Mouse (Mus musculus): ENCODE results near the gene Mbnl2. TPM values are rescaled to one million over a fixed set of nuclear protein-coding genes. Genes with fewer than 3 reads are reported as not detected.

Gene Mbnl2
- total RNA-seq, 2 experiments from 2014 or later, result 312 to 318 TPM

DNA sequence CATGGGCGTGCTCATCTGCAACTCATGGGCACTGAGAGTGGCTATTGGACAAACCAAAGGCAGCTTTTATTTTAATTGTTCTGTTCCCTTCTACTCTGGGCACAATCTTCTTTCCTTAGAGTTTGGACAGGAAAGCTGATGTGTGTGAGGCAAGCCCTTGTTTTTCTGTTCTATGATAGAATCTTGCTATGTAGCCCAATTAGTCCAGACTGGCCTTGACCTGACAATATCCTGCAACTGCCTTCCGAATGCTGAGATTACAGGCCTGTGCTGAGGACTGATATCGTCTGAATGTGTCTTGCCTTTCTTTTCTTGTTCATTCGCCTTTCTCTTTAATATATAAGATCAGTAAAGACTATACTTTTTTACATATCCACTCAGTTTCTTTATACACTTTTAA lies 4.8 kb upstream of the Mbnl2 start:
- intact Hi-C loops (cut with DNase I), result no loop called here
- no peak for DNase-seq

DNA sequence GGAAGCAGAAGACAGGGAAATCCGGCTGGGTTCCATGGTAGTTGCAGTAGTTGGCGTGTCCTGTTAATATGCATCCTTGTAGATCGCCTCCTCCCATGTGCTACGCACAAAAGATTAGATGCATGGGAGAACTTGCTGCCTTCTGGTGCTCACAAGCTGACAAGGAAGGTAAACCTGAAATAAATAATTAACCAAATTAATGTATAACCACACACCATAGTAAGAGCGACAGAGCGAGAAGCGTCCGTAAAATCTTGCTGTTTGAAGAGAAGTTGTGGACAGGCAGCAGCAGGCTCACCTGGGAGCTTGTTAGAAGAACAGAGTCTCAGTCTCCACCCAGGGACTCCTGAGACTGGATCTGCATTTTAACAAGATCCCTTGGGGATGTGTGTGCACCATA lies 4.4 kb upstream of the Mbnl2 start:
- no peak for DNase-seq
- intact Hi-C loops (cut with DNase I), result no loop called here

DNA sequence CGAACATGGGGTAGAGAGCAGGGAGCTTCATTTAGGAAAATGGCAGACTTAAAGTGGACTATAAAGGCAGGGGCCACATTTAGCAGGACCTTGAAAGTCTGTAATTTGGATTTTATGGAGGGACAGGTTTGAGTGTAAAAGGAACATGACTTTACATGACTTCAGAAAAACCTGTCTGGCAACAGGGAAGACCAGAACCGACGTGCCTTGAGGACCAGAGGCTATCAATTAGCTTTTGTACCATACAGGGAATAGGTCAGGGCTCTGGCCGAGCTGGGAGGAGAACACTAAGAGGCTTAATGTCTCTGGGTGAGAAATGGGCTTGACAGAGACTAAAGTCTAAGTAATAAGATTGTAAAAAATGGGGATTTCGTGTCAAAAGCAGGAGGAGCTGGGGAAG lies 1.7 kb upstream of the Mbnl2 start:
- DNase-seq, result no peak
- intact Hi-C loops (cut with DNase I), result no loop called here

DNA sequence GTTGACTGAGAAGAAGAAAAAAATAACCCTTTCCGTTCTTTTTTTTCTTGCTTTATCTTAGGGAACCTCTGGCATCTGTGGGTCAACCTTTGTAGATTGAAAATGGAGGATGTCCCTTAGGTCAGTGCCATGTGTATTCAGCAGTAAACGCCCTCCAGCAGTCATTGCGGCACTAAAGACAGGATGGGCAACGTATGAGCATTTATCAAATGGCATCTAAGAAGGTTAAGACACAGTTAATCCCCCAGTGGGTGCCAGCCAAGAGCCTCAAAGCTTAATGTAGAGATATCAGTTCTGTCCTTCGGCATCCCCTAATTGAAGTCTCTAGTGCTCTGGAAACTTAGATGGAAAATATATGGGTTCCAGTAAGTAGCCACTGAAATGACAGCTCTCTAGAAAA lies 723 bp upstream of the Mbnl2 start:
- DNase-seq, result no peak
- intact Hi-C loops (cut with DNase I), result no loop called here

DNA sequence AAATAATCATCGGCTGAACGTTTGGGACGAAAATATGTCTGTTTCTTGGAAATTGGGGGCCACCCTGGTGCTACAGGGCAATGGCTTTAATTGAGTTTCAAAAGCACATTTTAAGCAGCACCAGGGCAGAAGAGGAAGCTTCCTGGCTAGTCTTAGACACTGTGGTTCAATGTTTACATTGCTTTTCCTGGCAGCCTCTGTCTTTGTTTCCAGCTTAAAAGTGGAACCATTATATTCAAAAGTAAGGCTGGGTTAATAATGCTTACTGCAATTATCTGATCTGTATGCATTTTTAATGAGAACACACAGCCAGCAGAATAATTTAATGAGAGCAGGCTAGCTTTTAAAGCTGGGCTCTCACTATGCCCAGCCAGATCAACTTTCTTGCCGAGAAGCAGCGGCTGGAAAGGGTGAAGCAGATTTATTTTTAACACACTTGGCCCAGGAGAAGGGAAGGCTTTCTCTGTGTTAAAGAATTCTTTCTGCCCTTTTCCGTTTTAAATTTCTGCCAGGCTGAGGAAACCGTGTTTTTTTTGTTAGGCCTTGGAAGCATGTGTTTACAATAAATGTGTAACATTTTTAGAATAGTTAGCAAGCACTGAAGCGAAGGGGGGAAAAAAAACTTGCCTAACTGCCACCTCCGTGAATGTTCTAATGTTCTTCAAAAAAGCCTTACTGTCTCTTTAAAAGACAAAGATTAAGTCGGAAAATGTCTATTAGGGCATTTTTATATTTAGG lies 1.0 kb downstream of the Mbnl2 start:
- intact Hi-C loops (cut with DNase I), result loop anchor here (2.0 kb wide), 1 partner anchor 60 kb away; no protein-coding TSS in a partner anchor
- DNase-seq, result no peak

DNA sequence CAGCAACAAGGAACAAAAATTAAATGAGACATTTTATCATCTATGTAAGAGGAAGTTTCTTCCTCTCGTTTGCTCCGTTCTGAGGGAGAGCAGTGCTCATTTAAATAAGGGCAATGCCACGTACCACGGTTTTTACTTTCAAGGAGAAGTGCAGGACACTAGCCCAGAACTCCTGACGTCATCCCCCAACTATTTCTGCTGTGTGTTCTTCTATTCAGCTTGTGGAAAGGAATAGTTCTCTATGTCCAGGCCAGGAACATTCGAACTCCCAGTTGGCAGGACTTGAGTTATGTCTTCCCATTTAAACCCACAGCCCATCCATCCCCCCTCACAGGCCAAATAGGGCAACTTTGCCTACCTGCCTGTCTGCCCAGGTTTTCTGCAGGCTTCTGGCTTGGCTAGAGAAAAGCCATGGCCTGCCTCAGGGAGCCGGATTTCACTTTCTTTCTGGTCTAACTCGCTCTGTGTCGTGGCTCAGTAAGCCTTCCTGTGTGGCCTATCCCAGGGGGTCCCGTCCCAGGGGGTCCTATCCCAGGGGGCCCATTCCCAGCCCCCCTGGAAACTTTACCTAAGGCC lies 1.7 kb downstream of the Mbnl2 start:
- peak; percentile 47 to 67 for DNase-seq
- intact Hi-C loops (cut with DNase I), result loop anchor here (2.0 kb wide), 1 partner anchor 60 kb away; no protein-coding TSS in a partner anchor

DNA sequence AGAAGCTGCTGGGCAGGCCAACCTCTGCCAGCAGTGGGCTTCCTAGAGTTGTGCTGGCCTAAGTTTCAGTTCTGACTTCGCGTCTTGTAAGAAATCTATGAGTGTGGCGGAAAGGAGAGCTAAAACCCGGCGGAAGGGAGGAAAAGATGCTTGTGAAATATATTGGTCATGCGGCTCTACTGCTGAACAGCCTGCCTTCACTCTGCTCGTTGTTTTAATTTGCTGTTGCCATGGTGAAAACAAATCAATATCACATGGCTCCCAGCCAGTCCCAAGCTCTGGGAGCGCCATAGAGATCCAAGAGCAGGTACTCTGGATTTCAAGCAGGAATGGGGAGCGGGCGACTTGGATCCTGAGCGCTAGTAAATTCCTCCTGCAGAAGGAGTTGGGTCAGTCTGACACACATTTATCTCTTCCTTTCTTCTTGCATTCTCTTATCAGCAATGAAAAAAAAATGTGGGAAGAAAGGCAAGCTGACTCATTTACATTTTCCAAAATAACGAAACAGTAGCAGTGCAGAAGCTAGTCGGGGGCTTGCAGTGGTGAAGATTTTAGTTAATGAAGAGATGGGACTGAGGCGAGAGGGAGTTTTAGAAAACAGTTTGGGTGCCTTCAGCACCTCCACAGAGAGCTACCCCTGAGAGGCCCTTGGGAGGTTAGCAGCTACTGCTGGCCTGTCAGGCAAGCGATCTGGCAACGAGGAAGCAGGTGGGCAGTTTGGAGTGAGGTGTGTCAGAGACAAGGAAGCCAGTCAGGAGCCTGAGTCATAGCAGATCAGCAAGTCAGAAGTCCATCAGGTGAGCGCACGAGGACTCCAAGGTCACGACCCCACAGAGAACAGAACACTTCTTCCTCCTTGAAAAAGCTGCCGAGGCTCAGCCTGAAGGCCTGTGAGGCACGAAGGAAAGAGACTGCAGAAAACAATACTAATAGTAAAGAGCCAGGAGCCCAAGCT lies 3.1 kb downstream of the Mbnl2 start:
- peak in 1 of 2 experiments; percentile 31 for DNase-seq

DNA sequence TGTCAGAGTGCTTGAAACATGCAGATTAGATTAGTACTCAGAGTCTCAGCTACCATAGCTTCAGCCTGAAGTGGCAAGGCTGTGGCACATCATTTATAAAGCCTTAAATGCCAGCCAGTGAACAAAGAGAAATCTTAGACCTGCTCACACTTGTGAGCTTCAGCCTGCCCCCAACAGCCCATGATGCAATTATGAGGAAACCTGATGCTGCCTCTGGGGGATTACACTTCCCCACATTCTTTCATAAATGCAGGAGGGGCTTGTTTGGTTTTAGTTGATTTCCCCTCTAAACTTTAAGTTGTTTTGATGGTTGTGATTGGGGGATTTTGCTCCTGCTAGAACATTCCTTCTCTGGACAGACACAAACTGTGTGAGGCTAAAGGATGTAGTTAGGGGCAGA lies 4.7 kb downstream of the Mbnl2 start:
- peak in 1 of 2 experiments; percentile 28 for DNase-seq

More for the DNA sequence above, 3.1 kb downstream of the Mbnl2 start:
- intact Hi-C loops (cut with DNase I), result no loop called here

DNA sequence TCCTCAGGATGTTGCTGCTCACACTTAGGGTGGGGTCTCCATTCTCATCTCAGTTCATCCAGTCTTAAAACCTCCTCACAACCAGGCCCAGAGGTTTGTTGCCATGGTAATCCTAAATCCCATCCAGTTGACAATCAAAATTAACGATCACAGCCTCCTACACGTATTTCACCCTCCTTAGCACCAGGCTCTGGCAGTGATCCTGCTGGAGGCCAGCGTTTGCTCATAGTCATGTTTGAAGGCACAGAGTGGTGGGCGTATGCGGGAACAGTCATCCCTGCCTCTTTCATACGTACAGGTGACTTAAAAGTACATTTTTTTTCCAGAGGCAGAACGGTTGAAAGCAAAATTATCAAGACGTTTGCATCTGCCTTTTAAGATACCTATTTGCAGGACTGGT lies 8.3 kb downstream of the Mbnl2 start:
- intact Hi-C loops (cut with DNase I), result no loop called here
- DNase-seq, result no peak

More for the DNA sequence above, 4.7 kb downstream of the Mbnl2 start:
- intact Hi-C loops (cut with DNase I), result loop anchor here (1.0 kb wide), 1 partner anchor 16 kb away; no protein-coding TSS in a partner anchor

DNA sequence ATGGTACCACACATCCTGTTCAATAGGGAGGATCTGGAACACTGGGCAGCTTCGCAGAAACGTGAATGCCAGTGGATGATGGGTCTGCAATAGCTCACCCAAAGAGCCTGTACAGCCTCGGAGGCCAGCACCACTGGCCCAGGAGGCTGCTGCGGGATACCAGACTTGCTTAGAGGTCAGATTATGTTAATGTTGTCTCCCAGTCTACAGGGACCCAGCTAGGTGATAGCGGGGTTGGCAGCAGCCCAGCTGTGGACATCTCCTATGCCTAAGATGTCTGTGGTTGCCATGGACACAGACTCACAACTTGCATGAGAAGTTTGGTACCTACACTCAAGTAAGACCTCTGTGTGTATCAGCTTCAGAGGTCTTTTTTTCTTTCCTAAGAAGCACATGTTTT lies 9.0 kb downstream of the Mbnl2 start:
- intact Hi-C loops (cut with DNase I), result no loop called here

DNA sequence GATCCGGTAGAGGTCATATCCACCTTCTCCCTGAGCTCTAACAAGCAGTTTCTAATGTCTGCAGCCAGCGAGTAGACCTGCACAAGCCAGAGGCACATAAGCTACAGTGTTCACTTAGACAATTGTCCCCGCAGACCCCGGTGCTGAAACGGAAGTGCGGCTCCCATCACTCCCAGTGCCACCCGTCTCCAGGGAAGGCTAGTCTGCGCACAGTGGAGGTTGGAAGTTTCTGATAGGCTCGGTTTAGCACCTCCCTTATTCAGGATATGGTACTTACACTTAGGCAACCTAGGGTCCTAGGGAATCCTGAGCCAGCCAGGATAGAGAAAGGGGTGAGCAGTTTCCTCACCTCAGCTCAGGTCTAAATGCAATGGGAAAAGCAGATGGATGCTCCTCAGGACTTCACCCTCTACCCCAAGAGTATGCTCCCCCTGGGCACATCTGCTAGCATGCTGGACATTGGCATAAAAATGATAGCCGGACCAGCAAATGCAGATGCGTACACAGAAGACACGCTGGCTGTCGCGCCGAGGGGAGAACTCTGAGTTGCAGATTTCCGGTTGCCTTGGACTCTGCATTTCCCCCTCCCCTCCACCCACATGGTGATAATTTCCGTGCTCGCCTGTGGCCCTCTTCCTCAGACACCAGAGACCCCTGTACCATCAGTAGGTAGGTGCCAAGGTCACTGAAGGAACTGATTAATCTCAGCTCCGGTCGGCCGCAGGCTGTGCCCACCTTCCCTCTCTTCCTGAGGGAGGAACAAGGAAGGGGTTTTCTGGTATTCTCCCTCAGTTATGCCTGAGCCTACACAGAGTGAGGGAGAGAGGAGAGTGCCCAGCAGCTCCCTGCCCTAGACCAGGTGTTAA lies 11.9 kb downstream of the Mbnl2 start:
- intact Hi-C loops (cut with DNase I), result no loop called here
- DNase-seq, result no peak

More for the DNA sequence above, 9.0 kb downstream of the Mbnl2 start:
- no peak for DNase-seq

DNA sequence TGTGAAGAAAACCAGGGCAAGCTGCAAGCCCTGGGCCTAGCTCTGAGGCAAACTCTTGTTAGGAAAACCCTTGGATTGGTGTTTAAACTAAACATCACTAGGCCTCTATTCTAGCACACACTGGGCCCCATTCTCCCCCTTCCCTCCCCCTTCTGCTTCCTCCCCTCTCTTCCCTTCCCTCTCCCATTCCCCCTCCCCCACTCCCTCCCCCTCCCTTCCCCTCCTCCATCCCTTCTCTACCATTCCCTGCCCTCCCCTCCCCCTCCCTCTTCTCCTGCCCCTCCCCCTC lies 12.5 kb downstream of the Mbnl2 start:
- no peak for DNase-seq
- intact Hi-C loops (cut with DNase I), result no loop called here

DNA sequence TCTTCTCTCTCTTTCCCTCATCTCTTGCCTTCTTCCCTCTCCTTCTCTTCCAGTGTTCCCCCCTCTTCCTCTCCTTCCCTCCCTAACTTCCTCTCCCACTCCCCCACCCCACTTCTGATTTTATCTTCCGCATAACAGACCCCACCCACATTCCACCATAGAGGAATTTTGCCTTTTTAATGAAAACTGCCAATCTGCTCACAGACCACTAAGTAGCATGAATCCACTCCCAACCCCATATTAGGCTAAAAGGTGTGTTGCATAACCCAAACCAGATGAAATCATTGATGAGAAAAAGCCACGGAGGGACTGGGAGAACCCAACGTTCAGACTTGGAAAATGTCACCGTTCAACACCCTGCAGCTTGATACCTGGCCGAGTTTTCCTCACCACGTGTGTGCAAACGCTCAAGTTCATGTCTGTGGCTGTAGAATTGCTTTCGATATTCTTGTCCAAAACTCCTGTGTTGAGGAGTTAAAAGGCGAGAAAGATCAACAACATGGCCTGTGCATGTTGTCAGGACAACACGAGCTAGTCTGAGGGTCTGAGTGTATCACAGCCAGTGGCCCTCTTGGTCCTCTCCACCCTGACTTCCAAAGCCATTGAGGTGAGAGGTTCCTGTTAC lies 13.0 kb downstream of the Mbnl2 start:
- intact Hi-C loops (cut with DNase I), result no loop called here

DNA sequence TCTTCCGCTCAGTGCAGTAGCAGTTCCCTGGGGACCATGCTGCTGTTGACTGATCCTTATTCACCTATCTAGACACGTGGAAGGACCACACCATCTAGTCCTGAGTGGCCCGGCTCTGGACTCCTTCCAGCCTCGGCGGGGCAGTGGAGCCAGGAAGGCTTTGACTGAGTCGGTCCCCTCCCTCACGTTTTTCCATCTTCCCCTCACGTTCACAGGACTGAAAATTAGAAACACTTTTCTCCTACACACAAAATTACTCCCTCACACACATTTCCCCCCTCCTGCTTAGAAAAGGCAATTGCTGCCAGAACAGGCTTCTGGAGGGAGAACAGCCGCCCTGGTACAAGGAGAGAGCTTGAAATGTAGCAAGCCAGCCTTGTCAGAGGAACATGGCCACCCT lies 13.6 kb downstream of the Mbnl2 start:
- peak in 1 of 2 experiments; percentile 44 for DNase-seq
- intact Hi-C loops (cut with DNase I), result no loop called here

More for the DNA sequence above, 13.0 kb downstream of the Mbnl2 start:
- DNase-seq, result no peak

DNA sequence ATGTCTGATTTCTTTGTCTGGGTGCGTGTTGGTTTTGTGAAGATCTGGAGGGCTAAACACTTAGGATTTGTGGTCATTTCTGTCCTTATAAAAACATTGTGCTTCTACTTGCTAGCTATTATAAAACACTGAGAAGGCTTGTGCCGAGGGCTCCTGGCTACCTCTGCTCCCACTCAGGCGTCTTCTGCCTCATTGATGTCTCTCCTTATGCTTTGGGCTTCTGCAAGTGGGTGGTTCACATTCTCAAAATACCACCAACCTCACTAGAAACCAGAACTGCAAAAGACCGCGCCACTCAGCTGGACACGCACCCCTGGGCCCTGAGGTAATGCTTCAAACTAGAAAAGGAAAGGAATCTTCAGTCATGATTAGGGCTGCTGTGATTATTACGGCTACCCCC lies 14.1 kb downstream of the Mbnl2 start:
- intact Hi-C loops (cut with DNase I), result no loop called here
- no peak for DNase-seq

DNA sequence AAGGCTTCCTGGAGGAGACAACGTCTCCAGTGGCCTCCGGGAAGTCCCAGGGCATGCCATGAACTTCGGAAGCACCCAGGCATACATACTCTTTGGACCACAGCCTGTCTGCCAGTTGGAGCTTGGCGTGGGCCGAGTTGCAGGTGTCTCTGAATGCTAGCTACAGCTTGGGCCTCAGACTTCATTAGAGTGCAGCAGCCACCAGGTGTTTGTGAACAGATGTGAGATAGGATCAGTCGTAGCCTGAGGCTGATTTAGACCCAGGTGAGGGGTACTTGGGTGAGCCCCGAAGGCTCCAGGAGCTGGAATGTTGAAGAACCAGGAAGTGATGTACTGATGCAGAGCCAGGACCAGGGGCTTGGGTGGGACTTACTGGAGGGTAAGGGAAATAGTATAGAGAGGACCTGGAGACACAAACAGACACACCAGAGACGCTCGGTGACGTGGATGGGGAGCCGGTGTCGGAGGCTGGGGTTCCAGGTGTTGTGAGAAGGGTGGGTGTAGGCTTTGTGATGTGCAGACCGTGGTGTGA lies 15.8 kb downstream of the Mbnl2 start:
- no peak for DNase-seq
- intact Hi-C loops (cut with DNase I), result no loop called here

DNA sequence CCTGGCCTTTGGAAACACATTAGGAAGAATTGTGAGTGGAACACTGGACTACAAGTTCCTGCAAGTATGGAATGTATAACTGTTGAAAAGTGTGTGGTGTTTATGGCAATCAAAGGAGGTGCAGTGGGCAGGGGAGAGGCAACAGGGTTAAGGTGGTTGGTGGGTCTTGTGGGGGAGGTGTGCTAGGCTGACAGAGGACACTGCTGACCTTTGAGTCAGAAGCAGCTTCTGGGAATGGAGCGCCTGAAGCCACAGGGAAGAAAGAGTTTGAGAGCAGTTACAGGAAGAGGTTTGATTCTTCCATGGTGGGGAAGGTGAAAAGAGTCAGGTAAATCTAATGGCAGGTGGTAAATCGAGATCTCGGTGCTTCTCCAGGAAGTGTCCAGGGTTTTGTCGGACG lies 16.7 kb downstream of the Mbnl2 start:
- intact Hi-C loops (cut with DNase I), result no loop called here
- no peak for DNase-seq

DNA sequence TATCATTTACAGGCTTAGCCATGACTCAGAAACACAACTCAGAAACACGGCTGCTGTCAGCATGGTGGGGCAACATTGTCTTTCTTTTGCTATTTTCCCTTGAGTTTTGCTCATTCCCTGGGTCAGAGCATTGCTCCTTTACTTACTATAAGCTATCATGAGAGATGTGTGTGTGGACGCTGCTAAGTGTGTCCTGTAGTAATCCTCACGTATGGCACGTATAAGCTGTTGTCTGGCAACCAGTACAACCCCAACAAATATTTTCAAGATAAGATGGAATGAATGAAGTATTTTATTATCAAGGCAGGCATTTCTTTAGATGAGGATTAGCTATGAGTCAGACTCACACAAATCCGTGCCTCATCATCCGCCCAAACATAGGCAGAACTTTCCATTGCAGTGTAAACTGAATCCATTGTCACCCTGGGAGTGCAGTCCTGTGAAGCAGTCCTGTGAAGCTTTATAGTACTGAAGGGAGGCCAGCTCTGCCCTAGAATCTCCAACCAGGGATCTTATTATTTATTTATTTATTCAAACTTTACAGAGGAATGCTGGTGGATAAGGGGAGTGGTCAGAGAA lies 17.2 kb downstream of the Mbnl2 start:
- intact Hi-C loops (cut with DNase I), result no loop called here
- no peak for DNase-seq

DNA sequence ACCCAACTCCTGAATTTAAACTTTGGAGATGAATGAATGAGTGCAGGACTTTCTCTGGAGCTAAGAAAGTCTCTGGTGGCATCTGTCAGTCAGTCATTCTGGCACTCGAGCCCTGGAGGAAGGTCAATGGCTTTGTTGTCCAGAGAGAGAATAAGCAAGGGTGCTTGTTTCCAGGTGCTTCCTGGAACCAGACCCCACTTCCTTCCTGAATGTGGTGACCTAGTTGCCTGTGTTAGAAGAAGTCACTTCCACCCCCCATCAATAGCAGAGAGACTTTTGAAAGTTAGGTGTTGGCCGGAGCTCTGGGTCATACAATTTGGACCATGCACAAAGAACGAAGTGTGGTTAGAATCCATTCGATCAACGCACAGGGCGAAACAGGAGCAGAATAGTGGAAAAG lies 19.0 kb downstream of the Mbnl2 start:
- intact Hi-C loops (cut with DNase I), result no loop called here
- no peak for DNase-seq

All from gastrocnemius, postnatal 36 days (tissue).